Mouse (Mus musculus) liver, adult 2 months (tissue): ENCODE results near the gene Tbl3.
A peak's percentile ranks its signal among the peaks of the same experiment; 100 is the strongest.

Experiments used
- CTCF ChIP-seq: fragments of 200-500 bp; IDR thresholded peaks from 2 replicates; pipeline ENCODE4 v1.5.1; 2011; ENCODE audit warnings: low read depth, low read length, control low read depth
- POLR2A ChIP-seq: fragments of 200-500 bp; IDR thresholded peaks from 2 replicates; pipeline ENCODE4 v1.6.1; 2011; ENCODE audit warnings: low read length, control low read depth; ENCODE audit not compliant: insufficient read depth; ENCODE audit errors: extremely low read depth

GRCm38 (mm10) chr17:24696011-24696697, 11.3 kb downstream of the Tbl3 start, which contains the start of the genes Gfer and Noxo1:
- 0 out of 2 replicates have a peak, but pooled peaks have one; percentile 30 for TF ChIP-seq POLR2A
- TF ChIP-seq CTCF, result peak; percentile 33; the same call in 1 of the 2 replicates
